8 mouse cellular contexts compared by ENCODE assay signal in genomic region chr7:12897655-12898410, GRCm38 (mm10). TPM values are rescaled to one million over a fixed set of nuclear protein-coding genes. Genes with fewer than 3 reads are reported as not detected.
DNase-seq lines count a peak whose midpoint lies in the region; ATAC-seq and TF ChIP-seq lines count a peak whose summit lies in the region.

Gene Zscan22 (plus strand): TSS chr7:12897815.

- peaks cover 7% of the 10 kb centered on the region for H3K4me1 ChIP-seq in heart, embryonic 12.5 days (replicated peaks)
- H3K4me1 ChIP-seq in kidney, postnatal 0 days (replicated peaks; ENCODE audit: insufficient read depth, low read length), result no peaks in the 10 kb centered on the region
- H3K4me1 ChIP-seq in liver, embryonic 11.5 days (replicated peaks; ENCODE audit: control insufficient read depth, insufficient read depth, low read length), result peaks cover 4% of the 10 kb centered on the region; the same call in 1 of the 2 replicates
- peaks cover 5% of the 10 kb centered on the region; the same call in 1 of the 2 replicates for H3K4me1 ChIP-seq in stomach, embryonic 14.5 days (ENCODE audit: control insufficient read depth, insufficient read depth, low read length)

- H3K9ac ChIP-seq in heart, embryonic 12.5 days, result peak within 1 kb of the TSS; percentile 77
- H3K9ac ChIP-seq in kidney, postnatal 0 days (ENCODE audit: low read depth, low read length), result peak within 1 kb of the TSS; percentile 63
- peak within 1 kb of the TSS; percentile 77 for H3K9ac ChIP-seq in liver, embryonic 11.5 days (ENCODE audit: low read depth, low read length)
- peak within 1 kb of the TSS; percentile 38; the same call in 1 of the 2 replicates for H3K9ac ChIP-seq in stomach, embryonic 14.5 days (replicated peaks; ENCODE audit: low read depth, low read length)

- no peaks in the 10 kb centered on the region for H3K9me3 ChIP-seq in heart, embryonic 12.5 days (replicated peaks)
- no peaks in the 10 kb centered on the region for H3K9me3 ChIP-seq in kidney, postnatal 0 days (replicated peaks; ENCODE audit: low read length)
- 0 out of 2 replicates have a peak, but pooled peaks cover 2% of the 10 kb centered on the region for H3K9me3 ChIP-seq in liver, embryonic 11.5 days (ENCODE audit: control insufficient read depth, low read length)
- no peaks in the 10 kb centered on the region for H3K9me3 ChIP-seq in stomach, embryonic 14.5 days (ENCODE audit: control insufficient read depth, low read depth, low read length)

- peak; percentile 90 for ATAC-seq in erythroid progenitor cell, adult 5-6 weeks (replicated peaks; ENCODE audit: low FRiP score, poor library complexity, severe bottlenecking)
- ATAC-seq in heart, embryonic 12.5 days (ENCODE audit: insufficient number of reproducible peaks, low FRiP score), result peak; percentile 96
- peak; percentile 99 for ATAC-seq in kidney, postnatal 0 days (replicated peaks; ENCODE audit: low FRiP score, low read depth)
- peak; percentile 99 for ATAC-seq in liver, embryonic 11.5 days (replicated peaks; ENCODE audit: low FRiP score)
- peak; percentile 99 for ATAC-seq in stomach, embryonic 14.5 days (ENCODE audit: insufficient number of reproducible peaks, insufficient read depth, low FRiP score, low read depth)

- H3K36me3 ChIP-seq in heart, embryonic 12.5 days, result 0 out of 2 replicates have a peak, but pooled peaks cover 9% of the 10 kb centered on the region
- no peaks in the 10 kb centered on the region for H3K36me3 ChIP-seq in kidney, postnatal 0 days (ENCODE audit: insufficient read depth, low read length)
- H3K36me3 ChIP-seq in liver, embryonic 11.5 days (ENCODE audit: control insufficient read depth, insufficient read depth, low read length), result no peaks in the 10 kb centered on the region
- H3K36me3 ChIP-seq in stomach, embryonic 14.5 days (ENCODE audit: control insufficient read depth, insufficient read depth, low read length), result peaks cover 4% of the 10 kb centered on the region; the same call in 1 of the 2 replicates

- no peaks in the 10 kb centered on the region for H3K27me3 ChIP-seq in heart, embryonic 12.5 days (replicated peaks)
- H3K27me3 ChIP-seq in kidney, postnatal 0 days (ENCODE audit: insufficient read depth, low read length), result no peaks in the 10 kb centered on the region
- no peaks in the 10 kb centered on the region for H3K27me3 ChIP-seq in liver, embryonic 11.5 days (replicated peaks; ENCODE audit: control insufficient read depth, insufficient read depth, low read length)
- no peaks in the 10 kb centered on the region for H3K27me3 ChIP-seq in stomach, embryonic 14.5 days (ENCODE audit: control insufficient read depth, insufficient read depth, low read length)

- H3K4me2 ChIP-seq in heart, embryonic 12.5 days, result peak within 1 kb of the TSS; percentile 64
- peak within 1 kb of the TSS; percentile 54 for H3K4me2 ChIP-seq in kidney, postnatal 0 days (ENCODE audit: low read length)
- H3K4me2 ChIP-seq in liver, embryonic 11.5 days, result peak within 1 kb of the TSS; percentile 73
- H3K4me2 ChIP-seq in stomach, embryonic 14.5 days (replicated peaks; ENCODE audit: low read depth, low read length), result peak within 1 kb of the TSS; percentile 50

- WGBS in heart, embryonic 12.5 days, result 6% methylated on average over 36 of the region's 36 CpGs
- 6% methylated on average over 36 of the region's 36 CpGs for WGBS in kidney, postnatal 0 days
- 4% methylated on average over 36 of the region's 36 CpGs for WGBS in liver, embryonic 11.5 days
- 7% methylated on average over 36 of the region's 36 CpGs for WGBS in stomach, embryonic 14.5 days

- peak within 1 kb of the TSS; percentile 62 for H3K4me3 ChIP-seq in heart, embryonic 12.5 days
- peak within 1 kb of the TSS; percentile 52 for H3K4me3 ChIP-seq in kidney, postnatal 0 days (replicated peaks; ENCODE audit: low read depth, low read length)
- H3K4me3 ChIP-seq in liver, embryonic 11.5 days (ENCODE audit: low read depth, low read length), result peak within 1 kb of the TSS; percentile 69
- peak within 1 kb of the TSS; percentile 76 for H3K4me3 ChIP-seq in stomach, embryonic 14.5 days (ENCODE audit: low read depth, low read length)

- TF ChIP-seq CTCF in kidney, postnatal 0 days (IDR thresholded peaks at IDR 0.05; ENCODE audit: low read depth), result no peak

- peak; percentile 88 for DNase-seq in CD4-positive helper T cell, adult 2 months (ENCODE audit: low read depth, low spot score)
- DNase-seq in brain, embryonic 18.5 days (ENCODE audit: low read depth, low spot score), result peak; percentile 92
- DNase-seq in kidney, postnatal 0 days (ENCODE audit: low spot score), result peak; percentile 96
- peak; percentile 89 for DNase-seq in liver, embryonic 11.5 days (ENCODE audit: low spot score)
- peak; percentile 86 for DNase-seq in naive thymus-derived CD4-positive, alpha-beta T cell, adult 2 months (ENCODE audit: low read depth)

- H3K27ac ChIP-seq in heart, embryonic 12.5 days (ENCODE audit: poor library complexity, severe bottlenecking), result no peak within 1 kb of the TSS
- no peak within 1 kb of the TSS for H3K27ac ChIP-seq in kidney, postnatal 0 days
- 0 out of 2 replicates have a peak within 1 kb of the TSS, but pooled peaks have one; percentile 13 for H3K27ac ChIP-seq in liver, embryonic 11.5 days (ENCODE audit: low read depth, low read length)
- H3K27ac ChIP-seq in stomach, embryonic 14.5 days (ENCODE audit: low read length), result no peak within 1 kb of the TSS; the same call in 1 of the 2 replicates

RNA-seq across cellular contexts. Expression of gene Zscan22, which starts in this region (rescaled TPM):
- total RNA-seq in erythroid progenitor cell, adult 5-6 weeks (2015; ENCODE audit: low replicate concordance), result 0.72 and 10.5 TPM in 2 replicates
- total RNA-seq in erythroid progenitor cell, adult 5-6 weeks (2017; ENCODE audit: low replicate concordance), result 1.4 TPM in 1 of 2 replicates, not detected in the other
- 10.9 and 11.3 TPM in 2 replicates for polyA plus RNA-seq in heart, embryonic 12.5 days (2016; fragmentation: Nextera tagmentation; extraction: Ambion mirVana)
- polyA plus RNA-seq in kidney, postnatal 0 days (2015; fragmentation: Nextera tagmentation; extraction: Ambion mirVana), result 11.8 and 12.9 TPM in 2 replicates
- polyA plus RNA-seq in liver, embryonic 11.5 days (2014; fragmentation: Nextera tagmentation; extraction: Ambion mirVana), result 14.4 and 16.4 TPM in 2 replicates
- 22.4 and 23.0 TPM in 2 replicates for polyA plus RNA-seq in stomach, embryonic 14.5 days (2014; fragmentation: Nextera tagmentation; extraction: Ambion mirVana)
